Mouse (Mus musculus): Measurements from ENCODE around the gene Gzmg. TPM values are rescaled to one million over a fixed set of nuclear protein-coding genes. Genes with fewer than 3 reads are reported as not detected.
"Not testable (repeated sequence)": the region's sequence is repeated elsewhere in the genome, so short reads cannot be mapped to it uniquely, and the experiment has no call there.

Gene Gzmg
- polyA plus RNA-seq, 1 experiment from 2014 or later = not detected

DNA sequence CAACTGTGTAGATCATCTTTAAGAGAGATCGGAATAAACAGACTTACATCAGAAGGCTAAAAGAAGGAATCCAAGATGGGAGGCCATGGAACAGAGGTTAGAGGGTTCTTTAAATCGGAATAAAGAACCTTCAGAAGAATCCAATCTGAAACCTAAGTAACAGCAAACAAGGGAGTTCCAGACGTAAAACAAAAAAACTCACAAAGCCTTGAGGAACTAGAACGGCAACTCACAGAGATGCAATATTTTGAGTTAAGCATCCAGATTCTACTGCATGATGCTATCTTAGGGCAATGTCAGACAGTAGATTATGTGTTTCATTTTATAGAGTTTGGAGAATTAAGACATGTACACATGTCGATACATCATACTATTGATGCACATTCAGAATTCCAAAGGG, 15.1 kb upstream of the Gzmg start, which contains the start of gene Gzmn:
Gene Gzmn (minus strand): TSS at position 101 of the 400 bp plus-strand sequence.
- Histone ChIP-seq H3K9ac (ENCODE audit: low read depth, low read length) (no peak within 1 kb of the TSS), H3K9me3 (ENCODE audit: control insufficient read depth) (no peaks in the 10 kb centered on the region), H3K4me2 (replicated peaks; ENCODE audit: low read depth) (no peak within 1 kb of the TSS), H3K36me3 (ENCODE audit: control insufficient read depth, insufficient read depth) (no peaks in the 10 kb centered on the region), H3K4me1 (replicated peaks; ENCODE audit: control insufficient read depth, insufficient read depth, low read length) (no peaks in the 10 kb centered on the region), H3K4me3 (ENCODE audit: low read depth, low read length) (no peak within 1 kb of the TSS), H3K27ac (ENCODE audit: low read depth, low read length) (no peak within 1 kb of the TSS), H3K27me3 (replicated peaks; ENCODE audit: control insufficient read depth, insufficient read depth, low read length) (no peaks in the 10 kb centered on the region)
- 86% methylated on average over 5 of the region's 5 CpGs for WGBS
- no peak for TF ChIP-seq CTCF (IDR thresholded peaks at IDR 0.05; ENCODE audit: low read depth)
- ATAC-seq = no peak

DNA sequence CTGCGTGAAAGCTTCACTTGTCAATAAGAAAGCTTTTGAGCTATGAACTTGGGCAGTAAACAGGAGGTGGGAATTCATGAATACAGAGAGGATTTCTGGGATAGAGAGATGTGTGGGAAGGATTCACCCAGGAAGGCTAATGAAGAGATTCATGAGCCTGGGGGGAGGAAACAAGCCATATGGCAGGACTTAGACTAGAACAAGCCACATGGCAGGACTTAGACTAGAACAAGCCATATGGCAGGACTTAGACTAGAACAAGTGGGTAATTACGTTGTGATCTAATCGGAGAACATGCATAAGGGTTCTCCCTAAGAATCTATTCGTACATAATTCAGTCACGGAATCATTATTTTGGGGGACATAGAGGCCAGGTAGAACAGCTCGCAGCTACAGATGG, 14.0 kb upstream of the Gzmg start:
- no peaks in the 10 kb centered on the region for H3K27me3 ChIP-seq (replicated peaks; ENCODE audit: control insufficient read depth, insufficient read depth, low read length)
- H3K4me2 ChIP-seq (replicated peaks; ENCODE audit: low read depth) = no peak overlapping the region
- 90% methylated on average over 6 of the region's 6 CpGs for WGBS
- no peak overlapping the region for H3K4me3 ChIP-seq (ENCODE audit: low read depth, low read length)
- ATAC-seq = no peak
- no peaks in the 10 kb centered on the region for H3K9me3 ChIP-seq (ENCODE audit: control insufficient read depth)
- no peak overlapping the region for H3K27ac ChIP-seq (ENCODE audit: low read depth, low read length)
- H3K36me3 ChIP-seq (ENCODE audit: control insufficient read depth, insufficient read depth) = no peaks in the 10 kb centered on the region
- no peaks in the 10 kb centered on the region for H3K4me1 ChIP-seq (replicated peaks; ENCODE audit: control insufficient read depth, insufficient read depth, low read length)
- no peak for TF ChIP-seq CTCF (IDR thresholded peaks at IDR 0.05; ENCODE audit: low read depth)
- no peak overlapping the region for H3K9ac ChIP-seq (ENCODE audit: low read depth, low read length)

DNA sequence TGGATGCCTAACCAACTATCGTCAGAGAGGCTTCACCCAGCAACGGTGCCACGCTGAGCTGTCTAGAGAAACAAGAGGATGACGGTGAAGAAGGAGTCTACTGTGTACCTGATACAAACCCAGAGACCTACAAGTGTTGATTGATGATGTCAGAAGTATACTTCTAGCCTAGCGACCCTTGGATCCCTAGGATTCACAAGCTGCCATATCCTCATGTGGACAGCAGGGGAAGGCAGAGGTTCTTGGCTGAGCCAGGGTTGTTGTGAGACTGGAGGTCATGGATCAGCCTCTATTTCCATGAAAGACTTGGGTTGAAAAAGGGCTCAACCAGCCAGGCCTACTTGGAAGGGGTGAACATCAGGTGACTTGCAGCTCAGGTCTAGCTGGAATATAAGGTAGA, 13.4 kb upstream of the Gzmg start:
- H3K27me3 ChIP-seq (replicated peaks; ENCODE audit: control insufficient read depth, insufficient read depth, low read length) = no peaks in the 10 kb centered on the region
- H3K4me2 ChIP-seq (replicated peaks; ENCODE audit: low read depth) = no peak overlapping the region
- H3K36me3 ChIP-seq (ENCODE audit: control insufficient read depth, insufficient read depth) = no peaks in the 10 kb centered on the region
- ATAC-seq = no peak
- H3K27ac ChIP-seq (ENCODE audit: low read depth, low read length) = no peak overlapping the region
- no peak overlapping the region for H3K9ac ChIP-seq (ENCODE audit: low read depth, low read length)
- TF ChIP-seq CTCF (IDR thresholded peaks at IDR 0.05; ENCODE audit: low read depth) = no peak
- H3K9me3 ChIP-seq (ENCODE audit: control insufficient read depth) = no peaks in the 10 kb centered on the region
- H3K4me1 ChIP-seq (replicated peaks; ENCODE audit: control insufficient read depth, insufficient read depth, low read length) = no peaks in the 10 kb centered on the region
- H3K4me3 ChIP-seq (ENCODE audit: low read depth, low read length) = no peak overlapping the region
- WGBS = 93% methylated on average over 5 of the region's 5 CpGs

DNA sequence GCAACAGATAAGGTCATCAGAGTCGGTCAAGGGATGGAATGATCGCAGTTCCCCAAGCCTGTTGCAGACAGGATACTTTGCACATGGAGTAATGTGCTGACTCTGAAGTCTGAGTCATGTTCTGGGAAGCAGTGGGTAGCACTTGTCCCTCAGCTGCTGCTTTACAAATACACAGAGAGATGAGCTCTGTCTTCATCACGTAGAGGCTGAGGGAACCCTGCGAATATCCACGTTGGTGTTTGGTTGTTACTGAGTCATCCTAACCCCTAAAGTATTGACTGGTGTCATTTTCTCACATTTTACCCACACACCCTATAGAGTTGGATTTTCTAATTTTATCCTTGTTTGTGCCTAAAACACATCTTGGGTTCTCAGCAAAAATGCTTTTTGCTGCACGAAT, 8.6 kb upstream of the Gzmg start:
- no peak overlapping the region for H3K9ac ChIP-seq (ENCODE audit: low read depth, low read length)
- ATAC-seq = no peak
- no peak for TF ChIP-seq CTCF (IDR thresholded peaks at IDR 0.05; ENCODE audit: low read depth)
- H3K4me1 ChIP-seq (replicated peaks; ENCODE audit: control insufficient read depth, insufficient read depth, low read length) = no peaks in the 10 kb centered on the region
- H3K27ac ChIP-seq (ENCODE audit: low read depth, low read length) = no peak overlapping the region
- no peak overlapping the region for H3K4me3 ChIP-seq (ENCODE audit: low read depth, low read length)
- H3K9me3 ChIP-seq (ENCODE audit: control insufficient read depth) = no peaks in the 10 kb centered on the region
- WGBS = 72% methylated on average over 6 of the region's 6 CpGs
- H3K27me3 ChIP-seq (replicated peaks; ENCODE audit: control insufficient read depth, insufficient read depth, low read length) = no peaks in the 10 kb centered on the region
- H3K36me3 ChIP-seq (ENCODE audit: control insufficient read depth, insufficient read depth) = no peaks in the 10 kb centered on the region
- no peak overlapping the region for H3K4me2 ChIP-seq (replicated peaks; ENCODE audit: low read depth)

DNA sequence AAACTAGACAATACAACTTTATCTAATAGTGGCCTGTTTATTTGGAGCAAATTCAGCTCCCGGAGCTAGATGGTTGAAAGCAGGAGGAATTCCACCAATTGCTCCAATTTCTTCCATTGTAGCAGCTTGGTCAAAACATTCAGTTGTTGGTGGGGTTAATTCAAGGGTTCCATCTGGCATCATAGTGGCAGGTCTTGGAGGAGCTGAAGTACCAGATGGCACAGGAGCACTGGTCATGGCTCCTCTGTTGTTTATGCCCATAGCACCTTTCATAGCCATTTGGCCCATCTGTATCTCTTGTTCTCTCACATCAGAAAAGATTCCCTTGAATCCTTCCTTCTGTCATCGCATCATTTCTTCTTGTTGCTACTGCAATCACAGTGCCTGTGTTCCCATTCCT, 2.7 kb upstream of the Gzmg start:
- 90% methylated on average over 2 of the region's 2 CpGs for WGBS
- no peak overlapping the region for H3K4me2 ChIP-seq (replicated peaks; ENCODE audit: low read depth)
- no peaks in the 10 kb centered on the region for H3K4me1 ChIP-seq (replicated peaks; ENCODE audit: control insufficient read depth, insufficient read depth, low read length)
- no peaks in the 10 kb centered on the region for H3K36me3 ChIP-seq (ENCODE audit: control insufficient read depth, insufficient read depth)
- H3K9me3 ChIP-seq (ENCODE audit: control insufficient read depth) = no peaks in the 10 kb centered on the region
- H3K4me3 ChIP-seq (ENCODE audit: low read depth, low read length) = no peak overlapping the region
- no peaks in the 10 kb centered on the region for H3K27me3 ChIP-seq (replicated peaks; ENCODE audit: control insufficient read depth, insufficient read depth, low read length)
- no peak overlapping the region for H3K9ac ChIP-seq (ENCODE audit: low read depth, low read length)
- no peak for TF ChIP-seq CTCF (IDR thresholded peaks at IDR 0.05; ENCODE audit: low read depth)
- no peak overlapping the region for H3K27ac ChIP-seq (ENCODE audit: low read depth, low read length)
- ATAC-seq = no peak

DNA sequence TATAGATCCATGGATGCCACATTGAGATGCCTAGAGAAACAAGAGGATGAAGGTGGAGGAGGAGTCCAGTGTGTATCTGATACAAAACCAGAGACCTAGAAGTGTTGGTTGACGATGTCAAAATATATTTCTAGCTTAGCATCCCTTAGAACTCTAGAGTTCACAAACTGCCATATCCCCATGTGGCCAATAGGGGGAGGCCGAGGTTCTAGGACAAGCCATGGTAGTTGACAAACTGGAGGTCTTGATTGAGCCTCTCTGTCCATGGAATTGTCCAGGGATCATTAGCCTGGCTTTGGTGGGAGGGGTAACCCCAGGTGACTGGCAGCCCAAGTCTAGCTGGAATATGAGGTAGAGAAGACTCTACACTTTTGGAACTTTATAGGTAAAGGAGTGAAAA, 4.0 kb downstream of the Gzmg start:
- no peak overlapping the region for H3K4me2 ChIP-seq (replicated peaks; ENCODE audit: low read depth)
- no peak overlapping the region for H3K9ac ChIP-seq (ENCODE audit: low read depth, low read length)
- no peak for ATAC-seq
- no peaks in the 10 kb centered on the region for H3K36me3 ChIP-seq (ENCODE audit: control insufficient read depth, insufficient read depth)
- no peak overlapping the region for H3K4me3 ChIP-seq (ENCODE audit: low read depth, low read length)
- TF ChIP-seq CTCF (IDR thresholded peaks at IDR 0.05; ENCODE audit: low read depth) = peak; percentile 41
- H3K27ac ChIP-seq (ENCODE audit: low read depth, low read length) = no peak overlapping the region
- H3K27me3 ChIP-seq (replicated peaks; ENCODE audit: control insufficient read depth, insufficient read depth, low read length) = no peaks in the 10 kb centered on the region
- H3K4me1 ChIP-seq (replicated peaks; ENCODE audit: control insufficient read depth, insufficient read depth, low read length) = no peaks in the 10 kb centered on the region
- WGBS = 73% methylated on average over 2 of the region's 2 CpGs
- no peaks in the 10 kb centered on the region for H3K9me3 ChIP-seq (ENCODE audit: control insufficient read depth)

DNA sequence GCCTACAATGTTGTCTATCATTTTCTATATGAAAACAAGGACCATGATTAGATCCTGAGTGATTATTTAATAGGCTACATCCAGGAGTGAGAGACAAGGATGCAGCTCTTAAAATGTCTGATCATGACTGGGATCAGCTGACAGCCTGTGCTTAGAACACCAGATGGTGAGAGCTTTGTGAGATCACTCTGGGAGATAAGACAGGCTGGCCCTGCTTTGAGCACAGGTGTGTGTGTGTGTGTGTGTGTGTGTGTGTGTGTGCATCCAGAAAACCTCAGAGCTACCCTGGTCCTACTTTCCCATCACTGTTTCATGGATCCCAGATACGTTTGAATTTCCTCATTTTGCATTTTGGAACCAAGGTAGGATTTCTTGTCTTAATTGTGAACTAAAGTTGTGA, 25.7 kb downstream of the Gzmg start:
- not testable (repeated sequence) for H3K27me3 ChIP-seq (replicated peaks; ENCODE audit: control insufficient read depth, insufficient read depth, low read length); H3K4me1 ChIP-seq (replicated peaks; ENCODE audit: control insufficient read depth, insufficient read depth, low read length); ATAC-seq; H3K36me3 ChIP-seq (ENCODE audit: control insufficient read depth, insufficient read depth); H3K4me3 ChIP-seq (ENCODE audit: low read depth, low read length); H3K9ac ChIP-seq (ENCODE audit: low read depth, low read length); H3K4me2 ChIP-seq (replicated peaks; ENCODE audit: low read depth); H3K27ac ChIP-seq (ENCODE audit: low read depth, low read length); H3K9me3 ChIP-seq (ENCODE audit: control insufficient read depth)
- WGBS = 62% methylated on average over 1 of the region's 1 CpGs

DNA sequence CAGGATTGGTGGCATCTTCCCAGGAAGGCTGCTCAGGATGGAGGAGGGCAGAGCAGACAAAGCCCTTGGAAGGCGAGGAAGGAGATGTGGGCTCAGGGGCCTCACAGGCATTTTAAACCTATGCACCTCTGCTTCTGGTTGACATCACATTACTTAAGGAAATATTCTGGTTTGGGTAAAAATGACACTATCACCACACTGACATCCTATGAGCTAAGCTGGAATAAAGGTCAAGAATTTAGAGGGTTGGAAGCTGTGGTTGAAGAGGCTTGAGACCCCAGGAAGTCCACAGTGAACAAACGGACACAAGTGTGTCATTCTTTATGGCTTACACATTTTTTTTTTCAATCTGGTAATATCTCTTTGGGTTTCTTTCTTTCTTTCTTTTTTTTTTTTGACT, 26.9 kb downstream of the Gzmg start, which contains the start of gene Gzmd:
Gene Gzmd (minus strand): TSS at position 101 of the 400 bp plus-strand sequence.
- not testable (repeated sequence) for H3K27me3 ChIP-seq (replicated peaks; ENCODE audit: control insufficient read depth, insufficient read depth, low read length); H3K36me3 ChIP-seq (ENCODE audit: control insufficient read depth, insufficient read depth); H3K27ac ChIP-seq (ENCODE audit: low read depth, low read length); H3K9ac ChIP-seq (ENCODE audit: low read depth, low read length); H3K4me3 ChIP-seq (ENCODE audit: low read depth, low read length); ATAC-seq; H3K4me1 ChIP-seq (replicated peaks; ENCODE audit: control insufficient read depth, insufficient read depth, low read length); H3K4me2 ChIP-seq (replicated peaks; ENCODE audit: low read depth); H3K9me3 ChIP-seq (ENCODE audit: control insufficient read depth)
- 69% methylated on average over 2 of the region's 2 CpGs for WGBS

Data from intestine, postnatal 0 days (tissue).